Mouse (Mus musculus): Measurements from ENCODE around the gene Vtn. TPM values are rescaled to one million over a fixed set of nuclear protein-coding genes. Genes with fewer than 3 reads are reported as not detected.

Vtn gene
- polyA plus RNA-seq, 1 experiment from 2014 or later = 10.1 TPM

- DNase-seq (ENCODE audit: low spot score) = peak; percentile 59
- Histone ChIP-seq H3K9me3 (ENCODE audit: low read length) (no peaks in the 10 kb centered on the region), H3K4me1 (ENCODE audit: insufficient read depth, low read depth, low read length) (0 out of 2 replicates have a peak, but pooled peaks cover 5% of the 10 kb centered on the region), H3K4me2 (replicated peaks; ENCODE audit: low read depth, low read length) (no peak overlapping the region), H3K36me3 (ENCODE audit: insufficient read depth, low read length) (no peaks in the 10 kb centered on the region), H3K27me3 (replicated peaks; ENCODE audit: insufficient read depth, low read length) (peaks cover 23% of the 10 kb centered on the region), H3K9ac (replicated peaks; ENCODE audit: low read depth) (no peak overlapping the region), H3K27ac (ENCODE audit: low read length) (no peak overlapping the region), H3K4me3 (ENCODE audit: low read depth, low read length) (no peak overlapping the region)
- no peak for TF ChIP-seq CTCF (IDR thresholded peaks at IDR 0.05)
- no peak for TF ChIP-seq EP300 (IDR thresholded peaks at IDR 0.05)
- no peak for ATAC-seq
- whole genome bisulfite sequencing = 4% methylated on average over 6 of the region's 6 CpGs
Observed at GRCm38 (mm10) chr11:78495904-78496303, 3.0 kb upstream of the Vtn start.

GRCm38 (mm10) chr11:78497071-78497541 is 1.8 kb upstream of the Vtn start:
- H3K9me3 ChIP-seq (ENCODE audit: low read length) = no peaks in the 10 kb centered on the region
- H3K27me3 ChIP-seq (replicated peaks; ENCODE audit: insufficient read depth, low read length) = peaks cover 13% of the 10 kb centered on the region; the same call in 1 of the 2 replicates
- ATAC-seq (0 out of 2 replicates have a peak, but pooled peaks have one; percentile 2), DNase-seq (ENCODE audit: low spot score) (no peak)
- no peak overlapping the region for H3K27ac ChIP-seq (ENCODE audit: low read length)
- no peak for TF ChIP-seq CTCF (IDR thresholded peaks at IDR 0.05)
- TF ChIP-seq EP300 (IDR thresholded peaks at IDR 0.05) = no peak
- under 1% methylated on average over 44 of the region's 44 CpGs for WGBS
- H3K4me2 ChIP-seq (replicated peaks; ENCODE audit: low read depth, low read length) = peak overlapping the region; percentile 67
- H3K4me3 ChIP-seq (ENCODE audit: low read depth, low read length) = peak overlapping the region; percentile 30
- H3K9ac ChIP-seq (replicated peaks; ENCODE audit: low read depth) = no peak overlapping the region
- 0 out of 2 replicates have a peak, but pooled peaks cover 5% of the 10 kb centered on the region for H3K4me1 ChIP-seq (ENCODE audit: insufficient read depth, low read depth, low read length)
- no peaks in the 10 kb centered on the region for H3K36me3 ChIP-seq (ENCODE audit: insufficient read depth, low read length)

- Histone ChIP-seq H3K27ac (ENCODE audit: low read length) (no peak within 1 kb of the TSS), H3K9me3 (ENCODE audit: low read length) (no peaks in the 10 kb centered on the region), H3K27me3 (replicated peaks; ENCODE audit: insufficient read depth, low read length) (peaks cover 13% of the 10 kb centered on the region; the same call in 1 of the 2 replicates), H3K4me3 (ENCODE audit: low read depth, low read length) (peak within 1 kb of the TSS; percentile 30), H3K36me3 (ENCODE audit: insufficient read depth, low read length) (no peaks in the 10 kb centered on the region), H3K4me1 (ENCODE audit: insufficient read depth, low read depth, low read length) (0 out of 2 replicates have a peak, but pooled peaks cover 5% of the 10 kb centered on the region), H3K4me2 (replicated peaks; ENCODE audit: low read depth, low read length) (peak within 1 kb of the TSS; percentile 67), H3K9ac (replicated peaks; ENCODE audit: low read depth) (no peak within 1 kb of the TSS)
- ATAC-seq (peak; percentile 98), DNase-seq (ENCODE audit: low spot score) (peak; percentile 91)
- 4% methylated on average over 31 of the region's 36 CpGs for WGBS
- TF ChIP-seq EP300 (IDR thresholded peaks at IDR 0.05) (no peak), CTCF (IDR thresholded peaks at IDR 0.05) (no peak)
Observed at GRCm38 (mm10) chr11:78497544-78498522, 1.1 kb upstream of the Vtn start, which contains the start of gene Sarm1. Gene Sarm1, minus strand, starts transcription at chr11:78497754.

- Histone ChIP-seq H3K27ac (ENCODE audit: low read length) (no peak overlapping the region), H3K4me3 (ENCODE audit: low read depth, low read length) (no peak overlapping the region), H3K9me3 (ENCODE audit: low read length) (no peaks in the 10 kb centered on the region), H3K4me2 (replicated peaks; ENCODE audit: low read depth, low read length) (no peak overlapping the region), H3K36me3 (ENCODE audit: insufficient read depth, low read length) (no peaks in the 10 kb centered on the region), H3K27me3 (replicated peaks; ENCODE audit: insufficient read depth, low read length) (peaks cover 13% of the 10 kb centered on the region; the same call in 1 of the 2 replicates), H3K9ac (replicated peaks; ENCODE audit: low read depth) (no peak overlapping the region), H3K4me1 (ENCODE audit: insufficient read depth, low read depth, low read length) (0 out of 2 replicates have a peak, but pooled peaks cover 5% of the 10 kb centered on the region)
- no peak for DNase-seq (ENCODE audit: low spot score)
- WGBS = 28% methylated on average over 16 of the region's 16 CpGs
- no peak for ATAC-seq
- TF ChIP-seq CTCF (IDR thresholded peaks at IDR 0.05) (no peak), EP300 (IDR thresholded peaks at IDR 0.05) (no peak)
Observed at GRCm38 (mm10) chr11:78499543-78499942, 652 bp downstream of the Vtn start.

- Histone ChIP-seq H3K36me3 (ENCODE audit: insufficient read depth, low read length) (no peaks in the 10 kb centered on the region), H3K9me3 (ENCODE audit: low read length) (no peaks in the 10 kb centered on the region), H3K4me1 (ENCODE audit: insufficient read depth, low read depth, low read length) (0 out of 2 replicates have a peak, but pooled peaks cover 5% of the 10 kb centered on the region), H3K27me3 (replicated peaks; ENCODE audit: insufficient read depth, low read length) (peaks cover 8% of the 10 kb centered on the region; the same call in 1 of the 2 replicates), H3K4me3 (ENCODE audit: low read depth, low read length) (no peak overlapping the region), H3K9ac (replicated peaks; ENCODE audit: low read depth) (no peak overlapping the region), H3K27ac (ENCODE audit: low read length) (no peak overlapping the region), H3K4me2 (replicated peaks; ENCODE audit: low read depth, low read length) (no peak overlapping the region)
- ATAC-seq (no peak), DNase-seq (ENCODE audit: low spot score) (no peak)
- WGBS = 53% methylated on average over 9 of the region's 9 CpGs
- TF ChIP-seq CTCF (IDR thresholded peaks at IDR 0.05) = no peak
- no peak for TF ChIP-seq EP300 (IDR thresholded peaks at IDR 0.05)
Observed at GRCm38 (mm10) chr11:78500623-78501202, 1.8 kb downstream of the Vtn start.

- 0 out of 2 replicates have a peak, but pooled peaks cover 7% of the 10 kb centered on the region for H3K36me3 ChIP-seq (ENCODE audit: insufficient read depth, low read length)
- no peak overlapping the region for H3K4me2 ChIP-seq (replicated peaks; ENCODE audit: low read depth, low read length)
- H3K27me3 ChIP-seq (replicated peaks; ENCODE audit: insufficient read depth, low read length) = peaks cover 8% of the 10 kb centered on the region; the same call in 1 of the 2 replicates
- no peak for ATAC-seq
- WGBS = 66% methylated on average over 20 of the region's 20 CpGs
- no peak overlapping the region for H3K9ac ChIP-seq (replicated peaks; ENCODE audit: low read depth)
- 0 out of 2 replicates have a peak, but pooled peaks cover 5% of the 10 kb centered on the region for H3K4me1 ChIP-seq (ENCODE audit: insufficient read depth, low read depth, low read length)
- DNase-seq (ENCODE audit: low spot score) = no peak
- no peaks in the 10 kb centered on the region for H3K9me3 ChIP-seq (ENCODE audit: low read length)
- TF ChIP-seq EP300 (IDR thresholded peaks at IDR 0.05) (no peak), CTCF (IDR thresholded peaks at IDR 0.05) (no peak)
- no peak overlapping the region for H3K27ac ChIP-seq (ENCODE audit: low read length)
- no peak overlapping the region for H3K4me3 ChIP-seq (ENCODE audit: low read depth, low read length)
Observed at GRCm38 (mm10) chr11:78501529-78501928, 2.6 kb downstream of the Vtn start.
